Mouse (Mus musculus) kidney, postnatal 0 days (tissue): ENCODE data around the gene Ippk. TPM values are rescaled to one million over a fixed set of nuclear protein-coding genes. Genes with fewer than 3 reads are reported as not detected.

Source experiments
- ATAC-seq: fragments of 200-750 bp; cut with Nextera tagmentation; replicated peaks from 2 replicates; pipeline ENCODE4 v1.8.0; 2017; ENCODE audit warnings: low read depth, moderate number of reproducible peaks, moderate TSS enrichment, moderate library complexity; ENCODE audit not compliant: low FRiP score
- DNase-seq: peaks from one replicate; pipeline ENCODE4 v3.0.0-alpha.2; 2016; ENCODE audit warnings: low spot score
- H3K27ac ChIP-seq: fragments of 300-500 bp; sonication (generic); 2 replicates; pipeline ENCODE4 v1.5.1; 2014; ENCODE audit warnings: mild to moderate bottlenecking
- H3K27me3 ChIP-seq: fragments of 300-500 bp; sonication (generic); 2 replicates; pipeline ENCODE4 v1.6.1; 2014; ENCODE audit warnings: low read length, mixed read lengths; ENCODE audit not compliant: insufficient read depth
- H3K36me3 ChIP-seq: fragments of 300-500 bp; sonication (generic); 2 replicates; pipeline ENCODE4 v1.6.1; 2014; ENCODE audit warnings: low read length, mixed read lengths; ENCODE audit not compliant: insufficient read depth
- H3K4me1 ChIP-seq: fragments of 300-500 bp; sonication (generic); replicated peaks from 2 replicates; pipeline ENCODE4 v1.6.1; 2014; ENCODE audit warnings: antibody characterized with exemption, low read length, mixed read lengths; ENCODE audit not compliant: insufficient read depth
- H3K4me2 ChIP-seq: fragments of 300-500 bp; sonication (generic); 2 replicates; pipeline ENCODE4 v1.6.1; 2014; ENCODE audit warnings: mild to moderate bottlenecking, low read length, moderate library complexity, mixed read lengths
- H3K4me3 ChIP-seq: fragments of 300-500 bp; sonication (generic); replicated peaks from 2 replicates; pipeline ENCODE4 v1.5.1; 2014; ENCODE audit warnings: low read depth, low read length
- H3K9ac ChIP-seq: fragments of 300-500 bp; sonication (generic); 2 replicates; pipeline ENCODE4 v1.6.1; 2014; ENCODE audit warnings: low read depth, low read length
- H3K9me3 ChIP-seq: fragments of 300-500 bp; sonication (generic); replicated peaks from 2 replicates; pipeline ENCODE4 v1.6.1; 2016; ENCODE audit warnings: low read length, inconsistent platforms, mixed read lengths
- CTCF ChIP-seq: IDR thresholded peaks from 2 replicates; pipeline ENCODE4 v1.5.1; 2016; ENCODE audit warnings: antibody characterized with exemption, low read depth, mild to moderate bottlenecking, moderate library complexity
- WGBS: fragments of 180-500 bp; shearing (Covaris S2); extraction: QIAGEN DNeasy Blood & Tissue Kit; methylation state at CpG from one replicate; pipeline ENCODE4 v1.1.7; 2014; 5-methylcytosine and 5-hydroxymethylcytosine counted together
- polyA plus RNA-seq: library from polyadenylated mRNA; unstranded; fragments of >200 nt; fragmentation: Nextera tagmentation; extraction: Ambion mirVana; gene quantifications from 2 replicates; pipeline ENCODE4 v1.2.1, GENCODE M21; 2015

Gene Ippk
- polyA plus RNA-seq, 1 experiment from 2014 or later: 13.5 TPM

DNA sequence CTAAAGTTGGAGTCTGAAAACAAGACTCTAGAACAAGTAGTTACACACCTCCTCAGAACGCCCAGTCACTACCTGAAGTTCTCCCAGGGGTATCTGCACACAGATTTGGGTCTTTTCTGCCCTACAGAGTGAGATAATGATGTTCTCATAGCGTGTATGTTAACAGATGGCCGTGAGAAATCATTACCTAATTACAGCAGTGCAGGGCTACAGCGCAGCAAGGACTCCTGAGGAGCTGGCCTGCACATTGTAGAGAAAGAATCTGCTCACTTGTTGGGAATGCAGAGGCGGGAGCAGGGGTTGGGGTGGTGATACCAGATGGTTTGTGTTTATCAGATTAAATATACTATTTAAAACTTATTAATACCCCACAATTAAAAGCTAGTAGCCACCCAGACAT, 59.5 kb downstream of the Ippk start:
- DNase-seq (no peak), ATAC-seq (no peak)
- 74% methylated on average over 5 of the region's 5 CpGs for WGBS
- Histone ChIP-seq H3K4me1 (no peaks in the 10 kb centered on the region), H3K36me3 (no peaks in the 10 kb centered on the region), H3K27me3 (no peaks in the 10 kb centered on the region), H3K27ac (peak overlapping the region; percentile 75; the same call in 1 of the 2 replicates), H3K4me2 (no peak overlapping the region), H3K4me3 (no peak overlapping the region), H3K9me3 (no peaks in the 10 kb centered on the region), H3K9ac (no peak overlapping the region)
- no peak for TF ChIP-seq CTCF

DNA sequence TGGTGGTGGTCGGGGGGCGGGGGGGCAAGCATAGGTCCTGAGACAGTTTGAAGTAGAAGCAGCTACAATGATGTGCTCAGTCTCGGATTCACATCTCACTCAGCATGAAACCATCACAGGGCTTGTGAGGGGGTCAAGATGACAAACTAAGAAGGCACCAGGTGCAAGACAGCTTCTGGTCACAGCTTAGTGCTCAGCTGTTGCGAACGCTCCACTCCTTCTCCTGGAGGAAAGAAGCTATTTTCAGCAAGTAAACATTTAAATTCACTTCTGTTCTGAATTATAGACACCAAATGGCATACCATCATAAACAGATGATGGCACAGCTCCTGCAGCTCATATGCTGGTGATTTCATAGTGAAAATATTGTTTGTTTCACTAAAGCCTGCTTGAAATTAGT, 64.3 kb downstream of the Ippk start:
- H3K36me3 ChIP-seq: no peaks in the 10 kb centered on the region
- DNase-seq (no peak), ATAC-seq (no peak)
- 88% methylated on average over 5 of the region's 5 CpGs for WGBS
- no peaks in the 10 kb centered on the region for H3K9me3 ChIP-seq
- no peak overlapping the region for H3K9ac ChIP-seq
- H3K27me3 ChIP-seq: no peaks in the 10 kb centered on the region
- TF ChIP-seq CTCF: no peak
- H3K4me2 ChIP-seq: no peak overlapping the region
- H3K27ac ChIP-seq: no peak overlapping the region
- H3K4me1 ChIP-seq: no peaks in the 10 kb centered on the region
- H3K4me3 ChIP-seq: no peak overlapping the region

DNA sequence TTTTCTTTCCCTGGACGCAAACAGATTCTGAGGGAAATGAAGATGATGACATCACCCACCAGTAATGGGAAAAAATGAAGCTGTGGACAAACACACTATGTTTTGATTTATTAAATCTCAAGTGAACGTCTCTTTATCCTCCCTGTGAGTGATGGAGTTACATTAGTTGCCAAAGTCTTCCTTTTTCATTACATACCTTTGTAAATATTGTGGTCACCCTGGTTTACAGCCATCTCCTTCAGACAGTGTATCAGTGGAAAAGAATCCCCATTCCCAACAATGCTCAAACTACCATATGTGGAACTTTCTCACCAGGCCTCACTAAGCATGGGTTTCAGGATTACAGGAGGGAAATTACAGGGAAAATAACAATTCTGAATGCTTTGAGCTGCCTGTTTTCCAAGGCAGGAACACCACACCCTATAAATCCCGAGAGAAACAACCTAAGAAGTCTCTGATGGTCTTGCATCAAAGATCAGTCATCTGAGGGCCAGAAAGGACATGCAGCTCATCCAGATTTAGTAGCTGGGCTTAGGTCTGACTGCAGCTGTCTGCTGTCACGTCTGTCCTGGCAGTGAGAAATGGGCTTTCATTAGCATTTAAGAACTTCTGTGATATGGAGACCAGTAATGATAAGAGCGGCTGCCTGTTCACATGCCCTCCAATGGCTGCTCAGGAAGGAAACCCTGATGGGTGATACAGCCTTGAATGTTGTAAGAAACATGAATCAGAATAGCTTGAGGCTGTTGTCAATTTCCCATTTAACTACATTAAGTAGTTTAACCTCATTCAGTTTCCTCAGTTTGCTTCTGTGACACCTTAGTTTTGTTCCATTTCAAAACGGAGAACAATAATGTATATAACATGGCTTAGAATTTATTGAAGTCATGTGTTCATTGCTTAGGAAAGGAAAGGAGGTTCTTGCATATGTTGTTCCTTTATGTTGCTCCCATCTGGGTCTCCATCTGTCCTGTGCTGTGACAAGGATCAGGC, 71.6 kb downstream of the Ippk start, which contains the start of gene Tes3-ps:
Gene Tes3-ps, plus strand, starts transcription at position 943 of the 993 bp plus-strand sequence.
- ATAC-seq (no peak), DNase-seq (no peak)
- H3K36me3 ChIP-seq: no peaks in the 10 kb centered on the region
- H3K27ac ChIP-seq: no peak within 1 kb of the TSS
- H3K9ac ChIP-seq: no peak within 1 kb of the TSS
- no peaks in the 10 kb centered on the region for H3K4me1 ChIP-seq
- no peaks in the 10 kb centered on the region for H3K27me3 ChIP-seq
- no peak within 1 kb of the TSS for H3K4me3 ChIP-seq
- H3K4me2 ChIP-seq: no peak within 1 kb of the TSS
- no peak for TF ChIP-seq CTCF
- no peaks in the 10 kb centered on the region for H3K9me3 ChIP-seq
- WGBS: 55% methylated on average over 6 of the region's 6 CpGs

- no peak for ATAC-seq
- Histone ChIP-seq H3K4me2 (peak within 1 kb of the TSS; percentile 34), H3K36me3 (no peaks in the 10 kb centered on the region), H3K9ac (0 out of 2 replicates have a peak within 1 kb of the TSS, but pooled peaks have one; percentile 18), H3K27ac (no peak within 1 kb of the TSS), H3K27me3 (no peaks in the 10 kb centered on the region), H3K9me3 (no peaks in the 10 kb centered on the region), H3K4me3 (peak within 1 kb of the TSS; percentile 11), H3K4me1 (no peaks in the 10 kb centered on the region)
- no peak for TF ChIP-seq CTCF
- WGBS: 68% methylated on average over 4 of the region's 4 CpGs
- DNase-seq: peak; percentile 44
Measured at GRCm38 (mm10) chr13:49504510-49504909, 83.5 kb downstream of the Ippk start, which contains the start of gene Ecm2. Ecm2 (plus strand) TSS chr13:49504810.

DNA sequence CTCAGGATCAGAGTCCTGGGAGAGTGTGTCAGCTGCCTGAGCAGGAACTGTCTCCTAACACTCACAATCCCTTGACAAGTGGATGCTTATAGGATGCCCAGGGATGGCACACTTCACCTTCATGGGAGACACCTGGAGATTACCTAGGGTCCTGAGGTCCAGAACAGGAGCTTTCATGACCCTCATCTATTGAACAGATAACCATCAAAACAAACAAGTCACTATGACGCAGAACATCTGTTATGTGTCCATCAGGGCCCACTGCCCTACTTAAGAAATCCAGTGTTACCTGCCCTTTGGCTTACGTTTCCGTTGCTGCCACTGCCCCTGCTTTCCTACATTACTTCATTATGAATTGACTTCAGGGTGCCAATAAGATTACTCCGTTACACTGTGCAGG, 84.7 kb downstream of the Ippk start:
- H3K4me2 ChIP-seq: no peak overlapping the region; the same call in 1 of the 2 replicates
- DNase-seq (no peak), ATAC-seq (no peak)
- no peaks in the 10 kb centered on the region for H3K36me3 ChIP-seq
- H3K9me3 ChIP-seq: no peaks in the 10 kb centered on the region
- no peak overlapping the region for H3K9ac ChIP-seq
- WGBS: 85% methylated on average over 4 of the region's 4 CpGs
- no peaks in the 10 kb centered on the region for H3K4me1 ChIP-seq
- no peak for TF ChIP-seq CTCF
- no peaks in the 10 kb centered on the region for H3K27me3 ChIP-seq
- no peak overlapping the region for H3K4me3 ChIP-seq
- no peak overlapping the region for H3K27ac ChIP-seq

- ATAC-seq (no peak), DNase-seq (no peak)
- no peak overlapping the region for H3K4me2 ChIP-seq
- no peak for TF ChIP-seq CTCF
- no peak overlapping the region for H3K9ac ChIP-seq
- no peak overlapping the region for H3K27ac ChIP-seq
- no peak overlapping the region for H3K4me3 ChIP-seq
- H3K36me3 ChIP-seq: no peaks in the 10 kb centered on the region
- 62% methylated on average over 3 of the region's 3 CpGs for WGBS
- H3K4me1 ChIP-seq: no peaks in the 10 kb centered on the region
- H3K9me3 ChIP-seq: no peaks in the 10 kb centered on the region
- H3K27me3 ChIP-seq: no peaks in the 10 kb centered on the region
Measured at GRCm38 (mm10) chr13:49507176-49507575, 86.1 kb downstream of the Ippk start.

Other genes with a start within 250 kb of the Ippk start
- gene Ninj1, start 233.8 kb upstream of the Ippk start, polyA plus RNA-seq: 122 and 127 TPM in 2 replicates
- 71.3 and 77.0 TPM in 2 replicates for gene Card19, start 205.2 kb upstream of the Ippk start, polyA plus RNA-seq
- gene Susd3, start 172.5 kb upstream of the Ippk start, polyA plus RNA-seq: 41.8 and 44.8 TPM in 2 replicates
- gene Fgd3, start 100.9 kb upstream of the Ippk start, polyA plus RNA-seq: 0.97 and 1.0 TPM in 2 replicates
- 23.1 and 23.4 TPM in 2 replicates for gene Bicd2, start 79.7 kb upstream of the Ippk start, polyA plus RNA-seq
- gene Tes3-ps, start 72.1 kb downstream of the Ippk start, polyA plus RNA-seq: 0.54 and 0.66 TPM in 2 replicates
- gene Ecm2, start 83.6 kb downstream of the Ippk start, polyA plus RNA-seq: 2.5 TPM in 2 replicates
- gene Aspn, start 123.2 kb downstream of the Ippk start, polyA plus RNA-seq: 24.9 and 30.2 TPM in 2 replicates
- 0.62 and 1.6 TPM in 2 replicates for gene Omd, start 161.2 kb downstream of the Ippk start, polyA plus RNA-seq
- 43.8 and 54.3 TPM in 2 replicates for gene Ogn, start 186.8 kb downstream of the Ippk start, polyA plus RNA-seq
- 21.5 and 21.9 TPM in 2 replicates for gene Cenpp, start 231.5 kb downstream of the Ippk start, polyA plus RNA-seq
- gene Nol8, start 231.8 kb downstream of the Ippk start, polyA plus RNA-seq: 15.7 and 19.3 TPM in 2 replicates